Mouse (Mus musculus) frontal cortex, postnatal 25 days (tissue): ENCODE measurements around the gene Scgb1c1.
A peak's percentile ranks its signal among the peaks of the same experiment; 100 is the strongest.

ENCODE experiments used
- DNase-seq, 2 experiments: peaks; one replicate each; pipeline ENCODE4 v3.0.0; 2022; ENCODE audit warnings: low spot score in 2 of 2

The Scgb1c1 gene

GRCm38 (mm10) chr7:140844905-140845665, at the start of gene Scgb1c1:
Scgb1c1 (plus strand) TSS chr7:140845547.
- peak; percentile 78 to 91 for DNase-seq

- no peak for DNase-seq
Measured at GRCm38 (mm10) chr7:140797619-140798018, 47.7 kb upstream of the Scgb1c1 start.

GRCm38 (mm10) chr7:140798212-140798611, 47.1 kb upstream of the Scgb1c1 start:
- no peak for DNase-seq

GRCm38 (mm10) chr7:140802629-140803028, 42.7 kb upstream of the Scgb1c1 start:
- no peak for DNase-seq

- DNase-seq = peak in 1 of 2 experiments; percentile 43
Measured at GRCm38 (mm10) chr7:140805704-140806103, 39.6 kb upstream of the Scgb1c1 start.

- no peak for DNase-seq
Measured at GRCm38 (mm10) chr7:140810496-140810895, 34.9 kb upstream of the Scgb1c1 start.

GRCm38 (mm10) chr7:140811714-140812113, 33.6 kb upstream of the Scgb1c1 start:
- no peak for DNase-seq

GRCm38 (mm10) chr7:140812850-140813249, 32.5 kb upstream of the Scgb1c1 start:
- no peak for DNase-seq

- no peak for DNase-seq
Measured at GRCm38 (mm10) chr7:140820173-140820572, 25.2 kb upstream of the Scgb1c1 start.

GRCm38 (mm10) chr7:140821305-140821652, 24.1 kb upstream of the Scgb1c1 start:
- DNase-seq = no peak

GRCm38 (mm10) chr7:140821653-140822329, 23.6 kb upstream of the Scgb1c1 start, which contains the start of gene Zfp941:
Zfp941 (minus strand) TSS chr7:140822178.
- peak in 1 of 2 experiments; percentile 40 for DNase-seq

GRCm38 (mm10) chr7:140822731-140823130, 22.6 kb upstream of the Scgb1c1 start:
- no peak for DNase-seq

GRCm38 (mm10) chr7:140828171-140828881, 17.0 kb upstream of the Scgb1c1 start:
- peak in 1 of 2 experiments; percentile 29 for DNase-seq

GRCm38 (mm10) chr7:140831447-140831846, 13.9 kb upstream of the Scgb1c1 start:
- DNase-seq = no peak

- DNase-seq = no peak
Measured at GRCm38 (mm10) chr7:140833341-140833740, 12.0 kb upstream of the Scgb1c1 start.

- no peak for DNase-seq
Measured at GRCm38 (mm10) chr7:140834968-140835757, 10.2 kb upstream of the Scgb1c1 start, which contains the start of gene Urah. Urah (plus strand) TSS chr7:140835018.

- DNase-seq = no peak
Measured at GRCm38 (mm10) chr7:140835758-140836087, 9.6 kb upstream of the Scgb1c1 start.

GRCm38 (mm10) chr7:140836243-140837115, 8.9 kb upstream of the Scgb1c1 start:
- no peak for DNase-seq

GRCm38 (mm10) chr7:140839556-140839955, 5.8 kb upstream of the Scgb1c1 start:
- DNase-seq = no peak
